Mouse (Mus musculus): ENCODE results near the gene Methig1. TPM values are rescaled to one million over a fixed set of nuclear protein-coding genes. Genes with fewer than 3 reads are reported as not detected.
A peak's percentile ranks its signal among the peaks of the same experiment; 100 is the strongest.
"Not testable (repeated sequence)": the region's sequence is repeated elsewhere in the genome, so short reads cannot be mapped to it uniquely, and the experiment has no call there.

The Methig1 gene
- polyA plus RNA-seq, 1 experiment from 2014 or later = not detected

DNA sequence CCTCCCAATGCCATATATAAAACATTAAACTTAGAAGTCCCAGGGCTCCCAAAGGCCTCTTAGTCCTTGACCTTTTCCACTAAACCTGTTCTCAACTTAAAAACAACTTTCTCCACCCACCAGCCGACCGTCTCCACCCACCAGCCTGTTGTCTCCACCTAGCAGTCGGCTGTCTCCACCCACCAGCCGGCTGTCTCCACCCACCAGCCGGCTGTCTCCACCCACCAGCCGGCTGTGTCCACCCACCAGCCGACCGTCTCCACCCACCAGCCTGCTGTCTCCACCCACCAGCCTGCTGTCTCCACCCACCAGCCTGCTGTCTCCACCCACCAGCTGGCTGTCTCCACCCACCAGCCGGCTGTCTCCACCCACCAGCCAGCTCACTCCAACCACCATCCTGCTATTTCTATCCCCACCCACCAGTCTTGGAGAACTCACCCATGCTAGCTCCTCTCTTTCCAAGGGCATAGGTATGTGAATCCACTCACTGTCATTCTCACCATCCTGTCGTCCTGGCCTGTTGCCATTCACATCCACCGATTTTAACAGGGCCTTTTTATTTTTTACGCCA lies 28.8 kb upstream of the Methig1 start:
- no peaks in the 10 kb centered on the region for H3K27me3 ChIP-seq (ENCODE audit: poor library complexity, severe bottlenecking)
- no peak overlapping the region for H3K4me3 ChIP-seq
- no peak overlapping the region for H3K27ac ChIP-seq
- no peaks in the 10 kb centered on the region for H3K9me3 ChIP-seq
- 78% methylated on average over 12 of the region's 12 CpGs for WGBS
- H3K4me1 ChIP-seq = no peaks in the 10 kb centered on the region
- no peaks in the 10 kb centered on the region for H3K36me3 ChIP-seq (replicated peaks)
- DNase-seq (ENCODE audit: extremely low spot score, low spot score) = no peak

DNA sequence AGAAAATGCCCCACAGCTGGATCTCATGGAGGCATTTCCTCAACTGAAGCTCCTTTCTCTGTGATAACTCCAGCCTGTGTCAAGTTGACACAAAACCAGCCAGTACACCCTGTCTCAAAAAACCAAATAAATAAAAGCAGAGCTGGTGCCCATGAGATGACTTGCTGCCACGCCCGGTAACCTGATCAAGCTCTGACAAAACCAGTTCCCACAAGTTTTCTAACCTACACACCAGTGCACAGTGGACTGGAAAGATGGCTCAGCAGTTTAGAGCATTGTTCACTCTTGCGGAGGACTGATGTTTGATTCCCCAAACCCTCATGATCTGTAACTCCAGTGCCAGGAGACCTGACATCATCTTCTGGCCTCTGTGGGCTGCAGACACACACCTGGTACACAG lies 27.7 kb upstream of the Methig1 start:
- H3K4me1 ChIP-seq = no peaks in the 10 kb centered on the region
- H3K36me3 ChIP-seq (replicated peaks) = no peaks in the 10 kb centered on the region
- 92% methylated on average over 3 of the region's 3 CpGs for WGBS
- no peaks in the 10 kb centered on the region for H3K27me3 ChIP-seq (ENCODE audit: poor library complexity, severe bottlenecking)
- H3K9me3 ChIP-seq = no peaks in the 10 kb centered on the region
- H3K27ac ChIP-seq = no peak overlapping the region
- H3K4me3 ChIP-seq = no peak overlapping the region
- no peak for DNase-seq (ENCODE audit: extremely low spot score, low spot score)

DNA sequence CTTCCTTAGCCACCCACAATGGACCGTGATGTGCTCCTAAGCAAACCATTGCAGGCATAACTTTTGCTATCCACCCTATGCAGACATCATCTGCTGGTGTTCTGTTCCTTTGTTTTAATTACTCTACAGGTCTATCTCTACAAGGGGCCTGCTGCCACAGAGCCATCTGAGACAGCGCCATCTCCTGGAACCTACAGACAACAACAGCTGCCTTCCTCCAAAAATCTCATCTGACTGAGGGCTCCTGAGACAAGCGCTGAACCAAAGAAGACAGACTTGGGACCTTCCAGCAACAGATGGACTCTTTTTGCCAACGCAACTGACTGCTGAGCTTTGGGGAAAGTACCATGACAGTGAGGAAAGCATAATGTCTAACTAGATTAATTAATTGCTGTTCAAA lies 24.9 kb upstream of the Methig1 start:
- not testable (repeated sequence) for H3K27ac ChIP-seq; DNase-seq (ENCODE audit: extremely low spot score, low spot score); H3K4me3 ChIP-seq; H3K27me3 ChIP-seq (ENCODE audit: poor library complexity, severe bottlenecking); H3K4me1 ChIP-seq; H3K36me3 ChIP-seq (replicated peaks); H3K9me3 ChIP-seq
- WGBS = 66% methylated on average over 4 of the region's 4 CpGs

DNA sequence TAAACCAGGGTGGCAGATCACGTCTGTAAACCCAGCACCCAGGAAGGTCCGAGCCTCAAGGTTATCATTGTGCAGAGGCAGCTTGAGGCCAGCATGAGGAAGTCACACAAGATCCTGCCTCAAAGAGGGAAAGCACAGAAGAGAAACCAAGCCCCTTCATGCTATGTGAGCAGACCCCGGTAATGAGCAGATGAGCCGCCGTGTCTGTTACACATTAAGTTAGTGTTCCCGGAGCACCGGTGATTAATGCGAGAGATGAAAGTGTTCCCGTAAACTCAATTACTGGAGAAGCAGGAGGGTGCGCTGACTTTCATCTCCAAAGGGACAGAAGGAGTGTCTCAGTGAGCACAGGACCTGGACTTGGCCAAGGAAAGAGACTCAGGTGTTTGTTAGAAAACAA lies 23.6 kb upstream of the Methig1 start:
- H3K27me3 ChIP-seq (ENCODE audit: poor library complexity, severe bottlenecking); H3K9me3 ChIP-seq; H3K4me3 ChIP-seq; DNase-seq (ENCODE audit: extremely low spot score, low spot score); H3K36me3 ChIP-seq (replicated peaks); H3K4me1 ChIP-seq; H3K27ac ChIP-seq: not testable (repeated sequence)
- WGBS = 78% methylated on average over 10 of the region's 10 CpGs

DNA sequence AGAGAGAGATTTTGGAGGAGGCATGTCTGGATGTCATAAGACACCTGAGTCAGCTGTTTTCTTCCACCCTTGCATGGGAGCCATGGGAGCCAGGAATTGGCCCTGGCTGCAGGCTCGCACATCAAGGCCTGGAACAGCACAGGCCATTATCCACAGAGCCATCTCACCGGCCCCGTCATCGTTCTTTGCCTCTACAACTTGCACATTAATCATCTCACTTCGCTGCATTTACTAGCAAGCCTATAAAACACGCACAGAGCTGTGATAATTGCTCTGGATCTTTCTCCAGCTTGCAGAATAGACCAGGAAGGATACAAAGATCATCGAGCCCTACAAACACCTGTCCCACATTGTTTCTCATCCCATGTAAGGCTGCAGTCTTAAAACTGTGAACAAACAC lies 22.2 kb upstream of the Methig1 start:
- no peak for DNase-seq (ENCODE audit: extremely low spot score, low spot score)
- no peak overlapping the region for H3K4me3 ChIP-seq
- 90% methylated on average over 7 of the region's 7 CpGs for WGBS
- H3K27me3 ChIP-seq (ENCODE audit: poor library complexity, severe bottlenecking) = no peaks in the 10 kb centered on the region
- no peaks in the 10 kb centered on the region for H3K36me3 ChIP-seq (replicated peaks)
- H3K9me3 ChIP-seq = no peaks in the 10 kb centered on the region
- no peaks in the 10 kb centered on the region for H3K4me1 ChIP-seq
- no peak overlapping the region for H3K27ac ChIP-seq

DNA sequence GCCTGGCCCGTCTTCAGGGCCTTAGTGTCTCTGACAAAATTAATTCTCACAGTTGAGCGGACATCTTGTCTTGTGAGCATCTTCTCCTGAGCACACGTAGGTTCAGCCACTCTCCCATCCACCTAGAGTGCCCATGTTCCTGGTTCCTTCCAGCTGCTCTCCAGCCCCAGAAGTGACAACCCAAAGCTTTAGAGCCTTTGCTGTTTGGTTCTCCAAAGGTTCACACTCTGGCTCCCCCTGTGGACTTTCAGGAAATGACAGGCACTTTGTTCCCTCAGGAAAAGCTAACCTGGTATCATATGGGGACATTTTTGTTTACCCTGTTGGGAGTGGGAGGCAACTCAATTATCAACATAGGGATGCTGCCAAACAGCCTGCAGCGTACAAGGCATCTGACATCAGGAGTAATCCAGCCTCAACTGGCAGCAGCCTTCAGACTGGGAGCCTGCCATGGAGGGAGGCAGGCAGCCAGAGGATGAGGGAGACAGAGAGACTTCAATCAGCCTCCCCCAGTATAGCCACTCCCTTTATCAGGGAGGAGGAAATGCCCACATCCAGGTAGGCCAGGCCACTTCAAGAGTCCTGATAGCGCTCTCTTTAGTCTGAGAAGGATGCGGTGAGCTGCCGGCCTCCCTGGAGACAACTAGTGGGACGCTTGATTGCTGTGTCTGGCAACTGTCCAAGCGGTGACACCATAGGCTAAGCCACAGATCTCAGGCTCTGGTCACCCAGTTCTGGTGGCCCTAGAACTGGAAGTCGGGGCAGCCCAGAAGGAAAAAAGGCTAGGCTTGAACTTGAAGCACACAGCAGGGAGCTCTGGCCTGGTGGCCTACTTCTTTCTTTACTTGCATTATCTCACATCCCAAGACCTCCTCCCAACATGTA lies 20.6 kb upstream of the Methig1 start:
- not testable (repeated sequence) for DNase-seq (ENCODE audit: extremely low spot score, low spot score); H3K27ac ChIP-seq; H3K27me3 ChIP-seq (ENCODE audit: poor library complexity, severe bottlenecking); H3K4me1 ChIP-seq; H3K4me3 ChIP-seq; H3K36me3 ChIP-seq (replicated peaks); H3K9me3 ChIP-seq
- WGBS = 50% methylated on average over 3 of the region's 10 CpGs

DNA sequence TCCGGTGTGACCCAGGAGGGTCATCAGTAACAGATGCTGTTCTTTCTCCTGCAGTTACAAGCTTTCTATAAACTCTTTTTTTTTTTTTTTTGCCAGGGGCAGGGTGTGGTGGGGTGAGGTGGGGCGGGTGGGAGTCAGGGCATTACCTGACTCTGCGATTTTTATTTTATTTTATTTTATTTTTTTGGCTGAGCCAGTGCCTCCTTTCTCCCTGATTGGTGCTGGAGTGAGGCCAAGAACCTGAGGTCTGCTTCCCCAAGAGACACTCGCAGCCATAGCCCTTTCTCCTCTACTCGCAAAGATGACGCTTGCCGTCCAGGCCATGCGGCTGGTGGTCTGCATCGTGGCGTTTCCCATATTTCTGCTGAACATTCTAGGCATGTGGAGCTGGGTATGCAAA lies 18.3 kb upstream of the Methig1 start, which contains the start of gene Mettl7a3:
Gene Mettl7a3, plus strand, starts transcription at position 301 of the 400 bp plus-strand sequence.
- H3K4me1 ChIP-seq = no peaks in the 10 kb centered on the region
- no peaks in the 10 kb centered on the region for H3K27me3 ChIP-seq (ENCODE audit: poor library complexity, severe bottlenecking)
- H3K27ac ChIP-seq = no peak within 1 kb of the TSS
- no peak for DNase-seq (ENCODE audit: extremely low spot score, low spot score)
- no peaks in the 10 kb centered on the region for H3K9me3 ChIP-seq
- no peaks in the 10 kb centered on the region for H3K36me3 ChIP-seq (replicated peaks)
- WGBS = 92% methylated on average over 10 of the region's 10 CpGs
- H3K4me3 ChIP-seq = no peak within 1 kb of the TSS

DNA sequence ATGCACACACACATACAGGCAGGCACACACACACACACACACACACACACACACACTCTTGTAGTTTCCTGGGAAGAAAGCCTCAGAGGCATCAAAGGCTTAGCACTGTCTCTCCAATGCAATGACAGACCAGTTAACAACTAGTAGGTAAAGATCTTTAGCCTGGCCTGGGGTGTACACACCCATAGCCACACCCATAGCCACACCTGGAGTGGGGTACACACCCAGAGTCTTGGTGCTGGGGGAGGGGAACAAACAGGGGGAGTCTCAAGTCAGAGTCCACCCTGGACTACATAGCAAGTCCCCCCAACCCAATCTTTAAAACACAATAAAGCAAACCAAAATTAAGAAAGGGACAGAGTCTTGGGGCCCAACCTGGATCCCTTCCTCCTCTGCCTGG lies 15.6 kb upstream of the Methig1 start:
- H3K4me3 ChIP-seq; H3K4me1 ChIP-seq; H3K9me3 ChIP-seq; DNase-seq (ENCODE audit: extremely low spot score, low spot score); H3K36me3 ChIP-seq (replicated peaks); H3K27me3 ChIP-seq (ENCODE audit: poor library complexity, severe bottlenecking); H3K27ac ChIP-seq: not testable (repeated sequence)

DNA sequence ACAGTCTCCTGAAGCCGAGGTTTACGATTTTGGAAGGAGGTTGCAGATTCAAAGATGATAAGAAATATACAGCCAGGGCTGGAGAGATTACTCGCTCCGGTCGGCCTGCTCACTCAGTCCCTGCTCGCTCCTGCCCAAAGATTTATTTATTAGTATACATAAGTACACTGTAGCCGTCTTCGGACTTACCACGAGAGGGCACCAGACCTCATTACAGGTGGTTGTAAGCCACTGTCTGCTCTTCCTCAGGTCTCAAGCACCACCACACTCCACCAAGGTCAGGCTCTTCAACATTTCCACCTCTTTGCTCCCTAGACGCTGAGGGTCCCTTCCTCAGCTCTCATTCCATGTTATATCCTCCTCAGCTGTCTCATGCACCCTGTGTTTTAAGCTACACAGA lies 15.1 kb upstream of the Methig1 start:
- WGBS = 47% methylated on average over 10 of the region's 10 CpGs
- not testable (repeated sequence) for H3K4me1 ChIP-seq; H3K9me3 ChIP-seq; DNase-seq (ENCODE audit: extremely low spot score, low spot score); H3K27ac ChIP-seq; H3K4me3 ChIP-seq; H3K36me3 ChIP-seq (replicated peaks); H3K27me3 ChIP-seq (ENCODE audit: poor library complexity, severe bottlenecking)

DNA sequence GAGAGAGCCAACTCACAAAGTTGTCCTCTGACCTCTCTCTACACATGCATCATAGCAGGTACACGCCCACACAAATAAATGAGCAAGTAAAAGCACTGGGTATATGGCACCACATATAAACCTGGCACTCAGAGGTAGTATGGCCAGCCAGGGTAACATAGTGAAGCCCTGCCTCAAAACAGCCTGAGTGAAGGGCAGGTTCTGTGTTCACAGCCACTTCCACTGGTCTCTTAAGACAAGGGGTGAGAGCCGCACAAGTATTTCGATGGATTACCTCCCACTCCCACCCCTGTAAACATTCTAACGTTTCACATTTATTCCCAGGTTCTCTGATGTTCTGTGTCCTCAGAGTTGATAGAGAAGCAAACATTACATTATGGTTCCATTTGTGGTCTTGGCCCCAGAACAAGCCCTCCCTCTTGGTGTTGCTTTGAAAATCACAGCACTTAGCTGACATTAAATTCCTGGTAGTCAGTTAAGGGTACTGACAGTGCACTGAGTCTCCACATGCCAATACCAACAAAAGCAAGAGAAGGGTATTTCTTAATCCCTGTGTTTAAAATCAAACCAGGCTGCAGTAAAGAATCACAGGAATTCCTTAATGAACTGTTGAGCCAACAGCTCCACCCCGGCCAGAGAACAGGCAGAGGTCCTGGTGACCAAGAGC lies 11.5 kb upstream of the Methig1 start:
- H3K27ac ChIP-seq; H3K4me1 ChIP-seq; H3K27me3 ChIP-seq (ENCODE audit: poor library complexity, severe bottlenecking); H3K4me3 ChIP-seq; H3K9me3 ChIP-seq; H3K36me3 ChIP-seq (replicated peaks); DNase-seq (ENCODE audit: extremely low spot score, low spot score): not testable (repeated sequence)
- 84% methylated on average over 5 of the region's 5 CpGs for WGBS

DNA sequence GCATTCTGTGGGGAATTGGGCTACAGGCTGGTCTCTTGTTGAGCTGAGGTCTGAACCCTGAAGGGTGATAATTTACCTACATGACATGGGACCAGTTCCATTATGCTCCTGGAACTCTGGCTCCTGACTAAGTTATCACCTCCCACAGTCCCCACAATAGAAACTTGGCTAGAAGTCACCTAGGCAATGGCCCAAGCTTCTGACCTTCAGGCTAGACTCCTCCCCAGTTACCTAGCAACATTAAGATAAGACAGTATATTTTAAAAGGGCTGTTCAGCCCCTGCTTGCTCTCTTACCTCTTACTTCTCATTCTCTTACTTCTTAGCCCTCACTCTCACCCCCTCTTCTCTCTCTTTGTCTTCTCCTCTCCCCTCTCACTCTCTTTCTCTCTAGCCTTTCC lies 7.5 kb upstream of the Methig1 start:
- Histone ChIP-seq H3K4me3 (no peak overlapping the region), H3K36me3 (replicated peaks) (no peaks in the 10 kb centered on the region), H3K4me1 (peaks cover 9% of the 10 kb centered on the region), H3K9me3 (peaks cover 5% of the 10 kb centered on the region; the same call in 1 of the 2 replicates), H3K27me3 (ENCODE audit: poor library complexity, severe bottlenecking) (no peaks in the 10 kb centered on the region), H3K27ac (no peak overlapping the region)
- no peak for DNase-seq (ENCODE audit: extremely low spot score, low spot score)

DNA sequence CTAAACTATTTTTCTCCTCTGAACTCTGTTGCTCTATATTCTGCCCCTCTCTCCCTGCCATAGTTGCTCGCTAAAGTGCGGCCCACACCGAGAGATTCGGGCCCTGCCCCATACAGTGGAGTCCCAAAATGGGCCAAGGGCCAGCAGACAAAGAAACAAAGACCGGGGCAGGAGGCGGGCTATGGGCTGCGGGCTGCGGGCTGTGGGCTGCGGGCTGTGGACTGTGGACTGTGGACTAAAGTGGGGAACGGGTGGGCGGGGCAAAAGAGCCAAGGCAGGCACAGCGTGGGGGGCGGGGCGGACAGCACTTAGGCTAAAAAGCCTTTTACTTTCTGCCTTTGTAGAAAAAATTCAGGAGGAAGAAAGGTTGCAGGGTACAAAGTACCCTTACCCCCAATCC lies 6.2 kb upstream of the Methig1 start:
- Histone ChIP-seq H3K9me3 (peaks cover 5% of the 10 kb centered on the region; the same call in 1 of the 2 replicates), H3K4me1 (peaks cover 9% of the 10 kb centered on the region), H3K27me3 (ENCODE audit: poor library complexity, severe bottlenecking) (no peaks in the 10 kb centered on the region), H3K36me3 (replicated peaks) (no peaks in the 10 kb centered on the region), H3K4me3 (no peak overlapping the region), H3K27ac (peak overlapping the region; percentile 62)
- DNase-seq (ENCODE audit: extremely low spot score, low spot score) = no peak
- WGBS = 75% methylated on average over 14 of the region's 14 CpGs

DNA sequence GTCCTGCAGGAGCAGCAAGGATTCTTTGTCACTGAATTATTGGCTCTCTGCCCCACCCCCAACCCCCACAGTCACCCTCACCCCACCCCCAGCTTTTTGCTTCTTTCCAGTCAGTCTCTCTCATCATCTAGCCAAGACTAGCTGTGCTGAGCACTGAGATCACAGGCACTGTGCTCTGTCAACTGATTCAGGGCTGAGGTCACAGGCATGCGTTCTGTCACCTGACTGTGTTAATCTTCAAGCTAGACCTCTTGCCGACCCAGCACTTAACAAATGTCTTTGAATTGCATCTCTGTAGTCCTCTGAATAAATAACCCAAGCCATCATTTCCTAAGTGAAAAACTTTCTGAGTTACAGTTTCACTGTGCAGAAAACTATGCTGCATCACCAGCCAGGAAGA lies 3.5 kb upstream of the Methig1 start:
- no peaks in the 10 kb centered on the region for H3K27me3 ChIP-seq (ENCODE audit: poor library complexity, severe bottlenecking)
- H3K9me3 ChIP-seq = peaks cover 5% of the 10 kb centered on the region; the same call in 1 of the 2 replicates
- H3K4me3 ChIP-seq = no peak overlapping the region
- 67% methylated on average over 2 of the region's 2 CpGs for WGBS
- no peaks in the 10 kb centered on the region for H3K36me3 ChIP-seq (replicated peaks)
- H3K27ac ChIP-seq = no peak overlapping the region
- DNase-seq (ENCODE audit: extremely low spot score, low spot score) = no peak
- H3K4me1 ChIP-seq = peaks cover 9% of the 10 kb centered on the region

All from forebrain, embryonic 10.5 days (tissue).